Mouse (Mus musculus) T-helper 2 cell (primary cell): ENCODE results near the gene Tfap4.
"Not testable (repeated sequence)": the region's sequence is repeated elsewhere in the genome, so short reads cannot be mapped to it uniquely, and the experiment has no call there.

Source experiments
- in situ Hi-C: fragments of 300-600 bp; cut with MboI, MseI; formaldehyde crosslinking; loops from one replicate; pipeline ENCODE4 v1.15.1; 2025; ENCODE audit warnings: high pct_unique_total_duplicates

Gene Tfap4

DNA sequence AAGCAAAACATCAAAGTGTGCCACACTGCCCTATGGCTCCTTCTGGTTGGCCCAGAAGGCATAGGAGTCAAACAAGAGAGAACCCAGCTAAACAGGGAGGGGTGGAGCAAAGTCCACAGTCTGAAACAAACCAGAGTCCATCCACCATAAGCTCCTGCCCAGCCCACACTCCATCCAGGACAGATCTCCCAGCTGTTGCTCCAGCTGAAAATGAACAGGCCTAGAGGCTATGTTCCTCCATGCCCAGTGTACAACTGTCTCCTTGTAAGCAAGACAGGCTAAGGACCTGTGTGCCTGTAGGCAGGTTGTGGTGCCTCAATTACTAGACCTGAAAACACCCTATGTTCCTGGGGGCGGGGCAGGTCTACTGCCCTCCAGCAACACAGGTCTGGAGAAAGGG lies 2.6 kb downstream of the Tfap4 start:
- in situ Hi-C loops, result loop anchor here (5.0 kb wide), 1 partner anchor 70 kb away; no protein-coding TSS in a partner anchor

GRCm38 (mm10) chr16:4555555-4555954 lies 4.1 kb downstream of the Tfap4 start:
- in situ Hi-C loops, result loop anchor here (5.0 kb wide), 1 partner anchor 68 kb away; no protein-coding TSS in a partner anchor

DNA sequence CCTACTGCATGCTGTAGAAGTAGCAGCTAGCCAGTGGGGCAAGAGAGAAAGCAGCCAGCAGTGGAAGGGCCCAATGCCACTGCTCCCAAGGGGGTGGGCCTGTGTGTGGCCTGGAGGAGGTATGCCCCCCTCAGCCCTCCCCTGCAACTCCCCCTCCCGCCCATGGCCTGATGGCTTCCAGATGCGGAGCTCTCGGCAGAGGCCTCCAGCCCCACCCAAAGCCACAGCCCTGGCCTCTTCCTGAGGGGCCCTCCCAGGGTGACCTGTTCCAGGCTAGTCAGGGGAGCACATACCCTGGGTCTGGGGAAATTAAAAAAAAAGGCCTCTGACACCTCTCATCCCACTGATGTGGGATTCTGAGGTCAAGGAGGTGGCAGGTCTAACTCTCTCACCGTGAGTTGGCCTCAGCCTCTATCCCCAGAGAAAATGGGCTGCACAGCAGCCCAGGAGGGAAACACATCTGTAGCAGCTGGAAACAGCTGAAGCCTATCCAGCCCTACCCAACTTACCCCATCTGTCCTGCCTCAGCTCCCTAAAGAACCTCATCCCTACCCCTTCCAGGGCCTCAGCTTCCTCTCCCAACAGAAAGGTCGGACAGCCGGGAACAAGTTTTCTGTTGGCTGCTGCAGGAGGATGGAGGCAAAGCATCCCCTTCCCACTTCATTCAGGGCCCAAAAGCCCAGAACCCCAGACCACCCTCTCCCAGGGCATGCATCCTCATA lies 6.7 kb downstream of the Tfap4 start:
- in situ Hi-C loops, result no loop called here

DNA sequence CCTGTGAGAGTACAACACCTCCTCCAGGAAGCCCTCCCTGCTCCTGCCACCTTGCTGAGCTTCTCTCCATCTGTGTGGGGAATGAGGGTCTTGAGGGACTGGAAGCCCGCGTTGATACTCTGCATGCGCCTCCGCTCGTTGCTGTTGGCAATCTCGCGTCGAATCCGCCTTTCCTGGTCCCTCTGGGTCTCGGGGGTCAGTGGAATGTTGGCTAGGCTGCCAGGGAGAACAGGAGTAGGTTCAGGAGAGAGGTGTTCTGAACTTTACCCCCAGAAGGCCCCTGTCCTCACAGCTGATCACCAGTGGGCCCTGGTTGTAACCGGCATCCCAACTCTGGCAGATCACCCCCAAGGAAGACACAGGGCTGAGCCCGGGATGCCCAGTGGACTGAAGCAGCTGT lies 7.8 kb downstream of the Tfap4 start:
- in situ Hi-C loops, result no loop called here

GRCm38 (mm10) chr16:4551056-4551455 lies 8.6 kb downstream of the Tfap4 start:
- in situ Hi-C loops, result no loop called here

- in situ Hi-C loops, result no loop called here
These were observed 10.5 kb downstream of the Tfap4 start for GRCm38 (mm10) chr16:4548953-4549688.

- in situ Hi-C loops, result no loop called here
These were observed 12.0 kb downstream of the Tfap4 start for GRCm38 (mm10) chr16:4547611-4548010.

DNA sequence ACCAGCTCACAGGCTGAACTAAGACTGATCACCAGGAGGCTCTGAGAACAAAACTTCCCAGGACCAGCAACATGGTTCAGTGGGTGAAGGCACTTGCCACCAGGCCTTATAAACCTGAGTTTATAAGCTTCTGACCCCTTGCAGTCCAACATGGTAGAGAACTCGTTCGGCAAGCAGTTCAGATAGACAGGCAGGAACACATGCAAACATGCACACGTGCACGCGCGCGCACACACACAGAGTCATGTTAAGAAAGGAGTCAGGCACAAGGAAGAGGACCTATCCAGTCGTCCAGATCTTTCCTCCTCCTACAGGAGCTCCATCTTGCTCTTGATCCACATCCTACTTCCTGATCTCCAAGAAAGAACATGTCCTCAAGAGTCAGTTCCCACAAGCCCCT lies 12.8 kb downstream of the Tfap4 start:
- in situ Hi-C loops, result no loop called here

GRCm38 (mm10) chr16:4544845-4545244 lies 14.8 kb downstream of the Tfap4 start:
- in situ Hi-C loops, result no loop called here

- in situ Hi-C loops, result no loop called here
These were observed 16.4 kb downstream of the Tfap4 start for GRCm38 (mm10) chr16:4543266-4543665.

DNA sequence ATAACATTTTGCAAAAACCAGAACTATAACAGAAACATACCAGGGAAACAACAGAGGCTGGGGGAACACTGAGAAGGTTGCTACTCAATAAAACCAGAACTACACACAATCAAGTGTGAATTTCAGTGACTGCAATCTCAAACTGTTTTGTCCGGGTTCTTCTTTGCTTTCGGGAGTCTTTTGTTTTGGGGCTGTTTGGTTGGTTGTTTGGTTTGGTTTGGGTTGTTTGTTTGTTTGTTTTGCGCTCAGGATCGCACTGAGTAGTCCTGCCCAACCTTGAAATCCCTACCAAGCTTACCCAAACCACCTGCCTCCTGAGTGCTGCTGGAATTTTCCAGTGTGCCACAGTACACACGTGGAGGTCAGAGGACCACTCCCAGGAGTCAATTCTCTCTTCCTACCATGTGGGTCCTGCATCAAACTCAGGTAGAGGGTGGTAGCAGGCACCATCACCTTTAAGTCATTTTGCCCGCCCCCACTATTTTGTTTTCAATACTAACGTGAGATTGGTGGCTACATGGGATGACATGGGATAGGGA lies 17.3 kb downstream of the Tfap4 start:
- in situ Hi-C loops, result no loop called here

DNA sequence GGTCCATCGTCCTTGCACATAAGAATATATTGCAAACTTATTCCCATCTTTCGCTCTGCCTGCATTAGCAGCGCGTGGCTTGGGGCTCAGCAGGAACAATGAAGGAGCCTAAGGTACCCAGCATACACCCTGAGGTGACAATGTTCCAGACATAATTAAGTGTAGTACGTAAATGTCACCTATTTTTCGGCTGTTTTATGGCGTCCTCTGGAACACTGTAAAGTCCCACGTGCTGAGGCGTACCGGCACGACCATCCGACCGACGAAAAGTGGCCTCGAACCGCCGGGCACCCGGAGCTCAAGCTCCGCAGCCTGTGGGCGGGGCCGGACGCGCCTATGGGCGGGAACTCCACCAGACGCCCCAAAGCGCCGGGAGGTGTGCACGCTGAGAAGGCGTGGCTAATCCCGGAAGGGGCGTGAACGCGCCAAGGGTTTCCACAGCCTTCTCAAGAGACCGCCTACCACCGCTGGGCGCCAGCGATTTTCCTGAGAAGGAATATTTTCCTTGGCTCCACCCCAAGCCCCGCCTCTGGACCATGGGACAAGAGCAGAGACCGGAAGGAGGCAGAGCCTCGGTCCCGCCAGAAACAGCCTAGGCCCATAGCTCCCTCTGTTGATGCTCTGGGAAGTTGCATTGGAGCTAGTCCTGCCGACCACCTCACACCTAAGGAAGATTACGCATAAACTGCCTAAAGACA lies 18.0 kb downstream of the Tfap4 start, which contains the start of gene Srl:
Gene Srl (minus strand): TSS at position 316 of the 698 bp plus-strand sequence.
- in situ Hi-C loops, result no loop called here

- in situ Hi-C loops, result no loop called here
These were observed 18.6 kb downstream of the Tfap4 start for GRCm38 (mm10) chr16:4541033-4541432.

DNA sequence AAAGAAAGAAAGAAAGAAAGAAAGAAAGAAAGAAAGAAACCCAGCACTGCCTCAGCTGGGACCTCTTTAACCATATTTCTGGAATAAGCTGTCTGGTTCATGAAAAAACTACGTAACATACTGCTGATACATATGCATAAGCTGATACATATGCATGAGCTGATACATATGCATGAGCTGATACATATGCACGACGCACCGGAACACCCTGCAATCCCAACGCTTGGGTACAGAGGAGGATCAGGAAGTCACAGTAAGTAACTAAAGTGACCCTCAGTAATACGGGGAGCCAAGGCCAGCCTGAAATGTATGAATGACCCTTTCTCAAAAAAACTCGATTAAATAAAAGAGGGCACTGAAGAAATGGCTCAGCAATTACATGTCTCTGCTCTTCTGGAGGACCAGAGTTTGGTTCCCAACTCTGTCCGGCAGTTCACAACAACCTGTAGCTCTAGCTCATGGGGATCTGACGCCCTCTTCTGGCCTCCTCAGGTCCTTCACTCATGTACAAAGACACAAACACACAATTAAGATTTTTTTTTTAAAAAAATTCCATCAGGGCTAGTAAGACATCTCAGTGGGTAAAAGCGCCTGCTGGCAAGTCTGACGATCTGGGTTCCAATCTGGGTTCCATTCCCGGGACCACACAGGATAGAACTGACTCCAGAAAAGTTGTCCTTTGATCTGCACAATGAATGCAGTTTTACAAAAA lies 19.4 kb downstream of the Tfap4 start:
- in situ Hi-C loops, result no loop called here

GRCm38 (mm10) chr16:4539521-4539920 lies 20.1 kb downstream of the Tfap4 start:
- in situ Hi-C loops, result no loop called here

GRCm38 (mm10) chr16:4537616-4538358 lies 21.9 kb downstream of the Tfap4 start:
- in situ Hi-C loops, result no loop called here

- in situ Hi-C loops, result not testable (repeated sequence)
These were observed 32.3 kb downstream of the Tfap4 start for GRCm38 (mm10) chr16:4527373-4527772.

DNA sequence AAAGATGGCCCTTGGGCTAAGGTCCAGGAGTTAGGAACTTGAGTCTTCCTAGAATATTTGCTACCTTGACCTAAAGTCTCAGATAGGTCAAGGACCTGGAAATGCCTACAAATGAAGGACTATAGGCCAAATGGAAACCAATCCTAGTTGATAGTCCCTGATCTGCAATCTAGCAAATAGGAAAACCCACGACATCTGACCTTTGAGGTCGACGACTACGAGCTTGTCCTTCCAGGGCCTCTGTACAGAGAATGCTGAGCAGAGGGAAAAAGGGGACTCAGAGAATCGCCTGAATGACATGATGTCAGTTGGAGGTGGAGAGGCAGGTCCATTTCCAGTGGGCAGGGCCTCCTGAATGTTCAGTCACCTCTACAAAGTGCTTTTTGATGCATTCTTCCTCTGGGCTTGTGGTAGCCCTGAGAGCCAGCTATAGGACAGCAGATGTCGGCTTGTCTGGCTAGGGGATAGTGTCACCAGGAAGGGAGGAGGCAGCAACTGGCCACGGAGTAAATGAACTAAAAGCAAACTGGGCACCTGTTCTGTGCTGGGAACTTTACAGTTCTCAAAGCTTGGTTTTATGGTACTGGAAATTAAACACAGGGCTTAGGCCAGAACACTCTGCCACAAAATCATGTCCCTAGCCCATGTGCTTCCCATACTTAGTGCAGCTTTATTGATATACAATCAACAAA lies 36.2 kb downstream of the Tfap4 start:
- in situ Hi-C loops, result no loop called here

DNA sequence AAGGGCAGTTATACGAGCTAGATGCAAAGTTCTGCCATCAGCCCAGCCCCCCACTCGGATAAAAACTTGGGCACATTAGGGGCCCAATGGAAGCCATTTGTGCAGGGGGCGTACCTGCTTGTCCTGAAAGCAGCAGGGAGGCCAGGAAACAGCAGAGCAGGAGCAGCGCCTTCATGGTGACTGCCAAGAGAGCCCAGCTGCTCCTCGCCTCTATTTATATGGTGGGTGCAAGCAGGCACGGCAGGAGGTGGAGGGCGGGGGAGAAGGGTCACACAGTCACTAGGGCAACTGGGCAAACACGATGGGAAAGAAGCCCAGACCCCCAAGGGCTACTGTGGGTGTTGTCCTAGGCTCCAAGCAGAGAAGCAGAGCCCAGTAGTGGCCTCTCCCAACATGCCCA lies 36.8 kb downstream of the Tfap4 start:
- in situ Hi-C loops, result no loop called here
